Mouse (Mus musculus): ENCODE measurements around the gene Itga6. TPM values are rescaled to one million over a fixed set of nuclear protein-coding genes. Genes with fewer than 3 reads are reported as not detected.

Itga6 gene
- polyA plus RNA-seq, 1 experiment: 26.0 TPM

DNA sequence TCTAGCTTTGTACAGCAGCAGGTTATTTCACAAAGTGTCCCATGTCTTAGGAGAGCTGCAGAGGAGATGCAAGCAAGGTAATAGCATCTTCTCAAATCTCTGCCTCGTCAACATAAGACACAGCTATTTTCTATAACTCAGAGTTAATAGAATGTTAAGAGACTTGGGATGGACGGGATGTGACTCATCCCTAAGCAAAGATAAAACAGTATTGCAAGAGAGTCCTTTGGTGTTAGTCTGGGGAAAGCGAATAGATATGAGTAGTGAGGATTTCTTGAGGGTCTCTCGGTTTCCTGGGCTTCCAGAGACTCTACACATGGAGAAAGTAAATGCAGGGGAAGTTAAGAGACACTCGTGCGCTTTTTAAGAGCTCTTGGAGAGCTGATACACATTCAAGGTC is 21.4 kb upstream of the Itga6 start:
- Histone ChIP-seq H3K27ac (ENCODE audit: insufficient read depth, low read length) (no peak overlapping the region), H3K4me3 (replicated peaks; ENCODE audit: insufficient read depth, low read depth, low read length) (no peak overlapping the region), H3K27me3 (ENCODE audit: control insufficient read depth, insufficient read depth, low read length) (no peaks in the 10 kb centered on the region; the same call in 1 of the 2 replicates), H3K4me1 (ENCODE audit: control insufficient read depth, insufficient read depth, low read length) (0 out of 2 replicates have a peak, but pooled peaks cover 3% of the 10 kb centered on the region)
- WGBS: 90% methylated on average over 6 of the region's 6 CpGs
- no peak for TF ChIP-seq POLR2A (IDR thresholded peaks at IDR 0.05; ENCODE audit: borderline replicate concordance, insufficient read depth, low read length)
- TF ChIP-seq CTCF (IDR thresholded peaks at IDR 0.05; ENCODE audit: borderline replicate concordance, insufficient read depth, low read depth, low read length): no peak
- DNase-seq: no peak

DNA sequence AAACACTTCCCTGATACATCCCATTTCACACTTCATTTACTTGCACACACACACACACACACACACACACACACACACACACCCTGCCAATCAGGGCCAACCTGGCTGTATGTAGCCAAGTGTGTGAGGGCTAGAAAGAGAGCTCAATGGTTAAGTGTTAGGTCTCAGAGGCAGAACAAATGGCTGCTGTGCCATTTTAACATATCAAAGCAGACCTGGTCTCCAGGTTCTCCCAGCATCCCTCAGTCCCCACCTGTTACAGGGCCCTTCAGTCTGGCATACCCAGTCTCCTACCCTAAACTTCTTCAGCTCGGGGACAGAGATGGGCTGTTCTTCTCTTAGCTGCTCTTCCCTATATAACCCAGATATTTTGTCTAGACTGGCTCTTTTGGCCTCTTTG is 20.0 kb upstream of the Itga6 start:
- H3K4me1 ChIP-seq (ENCODE audit: control insufficient read depth, insufficient read depth, low read length): no peaks in the 10 kb centered on the region
- no peak for DNase-seq
- WGBS: 85% methylated on average over 1 of the region's 1 CpGs
- no peak overlapping the region for H3K4me3 ChIP-seq (replicated peaks; ENCODE audit: insufficient read depth, low read depth, low read length)
- no peak for TF ChIP-seq CTCF (IDR thresholded peaks at IDR 0.05; ENCODE audit: borderline replicate concordance, insufficient read depth, low read depth, low read length)
- TF ChIP-seq POLR2A (IDR thresholded peaks at IDR 0.05; ENCODE audit: borderline replicate concordance, insufficient read depth, low read length): no peak
- H3K27me3 ChIP-seq (ENCODE audit: control insufficient read depth, insufficient read depth, low read length): no peaks in the 10 kb centered on the region
- H3K27ac ChIP-seq (ENCODE audit: insufficient read depth, low read length): no peak overlapping the region

DNA sequence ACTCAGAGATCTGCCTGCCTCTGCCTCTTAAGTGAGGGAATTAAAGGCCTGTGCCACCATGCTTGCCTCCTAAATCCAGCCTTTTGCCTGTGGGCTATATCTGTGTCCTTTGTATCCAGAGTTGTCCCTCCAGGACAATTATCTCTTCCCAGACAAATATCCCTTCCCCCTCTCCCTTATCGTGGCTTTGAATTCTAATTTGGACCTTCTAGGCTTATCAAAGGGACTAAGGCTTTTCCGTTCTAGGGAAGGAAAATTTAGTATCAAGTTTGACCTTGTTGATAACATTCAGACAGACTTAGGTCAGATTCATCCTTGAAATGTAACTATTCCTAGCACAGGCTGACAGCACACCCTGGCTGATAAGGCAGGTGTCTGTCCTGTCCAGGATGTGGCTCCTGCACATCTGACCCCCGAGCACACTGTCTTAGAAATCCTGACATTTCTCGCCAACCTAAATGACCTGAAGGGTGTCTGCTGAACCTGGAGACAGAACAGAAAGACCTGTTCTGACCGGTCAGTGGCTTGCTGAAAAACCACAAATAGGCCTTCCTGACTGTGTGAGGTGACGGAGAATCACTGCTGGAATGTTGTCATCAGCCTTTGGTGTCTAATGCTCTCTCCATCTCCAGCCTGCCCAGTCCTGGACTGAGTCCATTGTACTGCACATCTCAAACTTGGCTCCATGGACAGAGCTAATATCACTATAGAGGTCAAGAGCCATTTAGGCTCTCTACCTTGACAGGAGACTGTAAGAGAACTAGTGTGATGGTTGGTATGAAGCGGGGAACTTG is 18.3 kb upstream of the Itga6 start:
- DNase-seq: no peak
- Histone ChIP-seq H3K27ac (ENCODE audit: insufficient read depth, low read length) (no peak overlapping the region), H3K27me3 (ENCODE audit: control insufficient read depth, insufficient read depth, low read length) (no peaks in the 10 kb centered on the region), H3K4me3 (replicated peaks; ENCODE audit: insufficient read depth, low read depth, low read length) (no peak overlapping the region), H3K4me1 (ENCODE audit: control insufficient read depth, insufficient read depth, low read length) (no peaks in the 10 kb centered on the region)
- TF ChIP-seq CTCF (IDR thresholded peaks at IDR 0.05; ENCODE audit: borderline replicate concordance, insufficient read depth, low read depth, low read length) (no peak), POLR2A (IDR thresholded peaks at IDR 0.05; ENCODE audit: borderline replicate concordance, insufficient read depth, low read length) (no peak)
- WGBS: 92% methylated on average over 7 of the region's 7 CpGs

DNA sequence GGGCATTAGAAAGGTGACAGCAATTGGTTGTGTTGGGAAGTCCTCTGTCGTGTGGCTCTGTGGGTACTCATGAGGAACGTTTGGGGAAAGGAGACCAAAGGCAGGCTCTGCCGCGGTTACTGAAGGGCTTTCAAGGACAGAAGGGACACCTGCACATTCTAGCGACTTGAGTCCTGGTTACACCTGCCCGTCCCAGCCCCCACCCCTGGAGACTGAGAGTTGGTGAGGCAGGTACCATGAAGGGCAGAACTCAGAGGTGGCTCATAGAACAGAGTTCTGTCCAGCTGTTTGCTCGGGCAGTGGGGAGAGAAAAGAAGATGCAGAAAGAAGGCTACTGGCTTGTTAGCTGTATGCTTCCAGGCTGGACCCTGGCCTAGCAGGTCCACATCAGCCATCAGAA is 17.1 kb upstream of the Itga6 start:
- DNase-seq: no peak
- H3K27me3 ChIP-seq (ENCODE audit: control insufficient read depth, insufficient read depth, low read length): no peaks in the 10 kb centered on the region
- no peak overlapping the region for H3K4me3 ChIP-seq (replicated peaks; ENCODE audit: insufficient read depth, low read depth, low read length)
- TF ChIP-seq POLR2A (IDR thresholded peaks at IDR 0.05; ENCODE audit: borderline replicate concordance, insufficient read depth, low read length) (no peak), CTCF (IDR thresholded peaks at IDR 0.05; ENCODE audit: borderline replicate concordance, insufficient read depth, low read depth, low read length) (no peak)
- no peaks in the 10 kb centered on the region for H3K4me1 ChIP-seq (ENCODE audit: control insufficient read depth, insufficient read depth, low read length)
- 89% methylated on average over 7 of the region's 7 CpGs for WGBS
- no peak overlapping the region for H3K27ac ChIP-seq (ENCODE audit: insufficient read depth, low read length)

DNA sequence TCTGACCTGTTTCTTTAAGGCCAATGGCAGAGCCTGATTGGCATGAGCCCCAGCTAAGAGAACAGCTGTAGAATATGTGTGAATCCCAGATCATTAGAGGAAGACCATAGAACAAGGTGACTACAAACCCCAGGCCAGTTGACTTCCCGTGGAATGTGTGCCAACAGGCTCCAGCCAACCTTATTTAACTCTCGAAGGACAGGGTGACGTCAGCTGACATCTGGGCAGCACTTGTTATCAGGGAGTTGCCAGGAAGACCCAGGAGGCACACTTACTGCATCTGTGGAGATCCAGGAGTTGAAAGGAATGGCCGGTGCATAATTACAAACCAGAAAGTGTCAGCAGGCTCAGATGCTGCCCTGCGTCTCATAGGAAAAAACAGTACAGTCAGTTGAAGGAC is 16.6 kb upstream of the Itga6 start:
- Histone ChIP-seq H3K4me3 (replicated peaks; ENCODE audit: insufficient read depth, low read depth, low read length) (no peak overlapping the region), H3K4me1 (ENCODE audit: control insufficient read depth, insufficient read depth, low read length) (no peaks in the 10 kb centered on the region), H3K27me3 (ENCODE audit: control insufficient read depth, insufficient read depth, low read length) (no peaks in the 10 kb centered on the region), H3K27ac (ENCODE audit: insufficient read depth, low read length) (no peak overlapping the region)
- WGBS: 34% methylated on average over 5 of the region's 5 CpGs
- TF ChIP-seq POLR2A (IDR thresholded peaks at IDR 0.05; ENCODE audit: borderline replicate concordance, insufficient read depth, low read length) (no peak), CTCF (IDR thresholded peaks at IDR 0.05; ENCODE audit: borderline replicate concordance, insufficient read depth, low read depth, low read length) (no peak)
- no peak for DNase-seq

DNA sequence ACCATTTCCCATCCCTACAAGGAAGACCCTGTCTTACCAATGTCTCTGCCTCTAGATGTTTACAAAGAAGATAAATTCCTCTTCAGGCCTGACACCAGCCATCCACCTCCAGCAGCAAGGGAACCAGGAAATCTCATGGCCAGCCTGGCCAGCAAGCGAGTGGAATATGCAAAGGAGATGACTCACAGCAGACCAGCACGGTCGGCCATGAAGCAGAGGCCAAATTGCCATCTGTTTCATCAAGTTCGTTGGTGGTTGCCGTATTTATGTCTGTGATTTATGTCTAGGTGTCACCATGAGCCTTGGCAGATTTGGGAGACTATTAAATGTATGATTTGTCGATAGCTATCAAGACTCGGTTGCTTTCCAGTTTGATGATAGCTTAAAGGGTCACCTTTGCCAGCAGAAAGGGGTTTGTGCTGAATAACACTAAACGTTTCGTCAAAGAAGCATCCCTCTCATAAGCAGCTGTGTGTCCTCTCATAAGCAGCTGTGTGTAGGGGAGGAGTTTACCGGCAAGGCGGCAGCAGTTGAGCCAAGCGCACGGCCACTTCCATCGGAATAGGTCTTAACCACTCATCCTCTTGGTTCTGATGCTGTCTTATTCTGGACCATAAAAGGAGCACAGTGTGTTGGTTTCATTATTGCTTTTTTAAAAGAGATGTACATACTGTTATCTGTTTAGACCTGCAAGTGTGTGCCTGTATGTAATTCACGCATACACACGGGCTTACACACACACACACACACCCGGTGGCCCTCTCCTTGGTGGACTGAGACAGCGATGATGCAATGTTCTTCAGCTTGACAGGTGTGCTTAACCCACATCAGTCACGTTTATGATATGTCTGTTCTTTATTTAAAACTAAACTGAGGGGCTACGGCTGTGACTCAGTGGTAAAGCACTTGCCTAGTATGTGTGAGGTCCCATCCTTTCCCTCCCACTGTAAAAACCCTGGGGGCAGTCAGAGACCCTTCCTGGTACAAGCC is 14.5 kb upstream of the Itga6 start:
- Histone ChIP-seq H3K27me3 (ENCODE audit: control insufficient read depth, insufficient read depth, low read length) (no peaks in the 10 kb centered on the region), H3K4me3 (replicated peaks; ENCODE audit: insufficient read depth, low read depth, low read length) (no peak overlapping the region), H3K27ac (ENCODE audit: insufficient read depth, low read length) (no peak overlapping the region), H3K4me1 (ENCODE audit: control insufficient read depth, insufficient read depth, low read length) (no peaks in the 10 kb centered on the region)
- TF ChIP-seq POLR2A (IDR thresholded peaks at IDR 0.05; ENCODE audit: borderline replicate concordance, insufficient read depth, low read length) (no peak), CTCF (IDR thresholded peaks at IDR 0.05; ENCODE audit: borderline replicate concordance, insufficient read depth, low read depth, low read length) (no peak)
- 61% methylated on average over 20 of the region's 20 CpGs for WGBS
- DNase-seq: peak in 1 of 2 experiments; percentile 9

DNA sequence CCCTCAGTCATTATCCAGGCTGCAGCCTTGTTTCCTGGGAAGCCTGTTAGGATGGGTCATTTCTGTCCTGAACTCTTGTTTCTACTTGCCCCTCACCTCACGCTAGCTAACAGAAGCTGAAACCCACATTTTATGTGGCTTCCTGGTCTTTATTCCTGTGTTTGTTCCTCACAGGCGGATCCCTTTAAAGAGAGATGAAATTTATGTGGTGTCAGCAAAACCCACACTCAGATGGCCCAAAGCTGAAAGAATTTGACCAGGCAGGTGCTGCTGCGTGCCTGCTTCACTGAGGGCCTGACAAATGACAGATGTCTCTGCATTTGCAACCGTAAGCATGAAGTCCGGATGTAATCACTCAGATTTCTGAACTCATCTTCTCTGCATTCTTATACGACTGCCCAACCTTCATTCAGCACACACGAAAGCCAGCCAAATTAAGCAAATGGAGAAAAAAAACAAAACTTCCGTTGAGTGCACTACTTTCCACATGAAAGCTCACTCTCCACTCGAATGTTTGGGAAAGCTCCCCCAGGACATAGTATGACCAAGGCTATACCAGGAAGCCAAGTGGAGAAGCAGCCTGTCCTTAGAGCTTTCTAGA is 10.5 kb upstream of the Itga6 start:
- no peak for TF ChIP-seq CTCF (IDR thresholded peaks at IDR 0.05; ENCODE audit: borderline replicate concordance, insufficient read depth, low read depth, low read length)
- TF ChIP-seq POLR2A (IDR thresholded peaks at IDR 0.05; ENCODE audit: borderline replicate concordance, insufficient read depth, low read length): no peak
- 74% methylated on average over 9 of the region's 9 CpGs for WGBS
- DNase-seq: no peak
- no peaks in the 10 kb centered on the region; the same call in 1 of the 2 replicates for H3K27me3 ChIP-seq (ENCODE audit: control insufficient read depth, insufficient read depth, low read length)
- no peak overlapping the region for H3K4me3 ChIP-seq (replicated peaks; ENCODE audit: insufficient read depth, low read depth, low read length)
- H3K4me1 ChIP-seq (ENCODE audit: control insufficient read depth, insufficient read depth, low read length): no peaks in the 10 kb centered on the region
- H3K27ac ChIP-seq (ENCODE audit: insufficient read depth, low read length): no peak overlapping the region

Data from cerebellum, adult 2 months (tissue).